Mouse (Mus musculus): ENCODE results near the gene Panx1.

DNA sequence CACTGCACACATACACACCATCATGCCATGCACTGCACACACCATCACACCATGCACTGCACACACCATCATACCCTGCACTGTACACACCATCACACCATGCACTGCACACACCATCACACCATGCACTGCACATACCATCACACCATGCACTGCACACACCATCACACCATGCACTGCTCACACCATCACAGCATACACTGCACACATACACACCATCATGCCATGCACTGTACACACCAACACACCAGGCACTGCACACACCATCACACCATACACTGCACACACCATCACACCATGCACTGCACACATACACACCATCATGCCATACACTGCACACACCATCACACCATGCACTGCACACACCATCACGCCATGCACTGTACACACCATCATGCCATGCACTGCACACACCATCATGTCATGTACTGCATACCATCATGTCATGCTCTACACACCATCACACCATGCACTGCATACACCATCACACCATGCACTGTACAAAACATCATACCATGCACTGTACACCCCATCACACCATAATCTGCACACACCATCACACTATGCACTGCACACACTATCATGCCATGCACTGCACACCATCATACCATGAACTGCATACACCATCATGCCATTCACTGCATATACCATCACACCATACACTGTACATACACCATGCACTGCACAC is 56.5 kb downstream of the Panx1 start:
- TF ChIP-seq RAD21 (IDR thresholded peaks at IDR 0.05; ENCODE audit: low read depth, low read length) = no peak
- TF ChIP-seq POLR2A (IDR thresholded peaks at IDR 0.05; ENCODE audit: low read depth, low read length) = no peak
- no peak for TF ChIP-seq MAFK (IDR thresholded peaks at IDR 0.05; ENCODE audit: insufficient replicate concordance, low read length)
- TF ChIP-seq EP300 (IDR thresholded peaks at IDR 0.05; ENCODE audit: low read length) = no peak
- no peak for TF ChIP-seq GABPA (IDR thresholded peaks at IDR 0.05; ENCODE audit: insufficient replicate concordance, low read depth, low read length)
- TF ChIP-seq ZMIZ1 (IDR thresholded peaks at IDR 0.05; ENCODE audit: low read depth, low read length) = no peak
- TF ChIP-seq MYC (IDR thresholded peaks at IDR 0.05; ENCODE audit: low read depth, low read length) = no peak
- no peak for TF ChIP-seq CTCF (conservative IDR thresholded peaks at IDR 0.05 in 1 of 2, IDR thresholded peaks at IDR 0.05 in 1 of 2; ENCODE audit: low read depth in 2 of 2, low read length in 2 of 2)
- TF ChIP-seq SMC3 (IDR thresholded peaks at IDR 0.05; ENCODE audit: low read depth, low read length) = no peak
- TF ChIP-seq TCF12 (IDR thresholded peaks at IDR 0.05; ENCODE audit: low read depth, low read length) = no peak
- TF ChIP-seq UBTF (IDR thresholded peaks at IDR 0.05; ENCODE audit: low read depth, low read length) = no peak
- TF ChIP-seq JUN (IDR thresholded peaks at IDR 0.05; ENCODE audit: insufficient read depth, low read depth, low read length) = no peak
- no peak for TF ChIP-seq JUND (conservative IDR thresholded peaks at IDR 0.05; ENCODE audit: low read depth, low read length)
- TF ChIP-seq USF1 (IDR thresholded peaks at IDR 0.05; ENCODE audit: low read depth, low read length) = no peak
